Mouse (Mus musculus): ENCODE results near the gene Atp6v0d1.
"Not testable (repeated sequence)": the region's sequence is repeated elsewhere in the genome, so short reads cannot be mapped to it uniquely, and the experiment has no call there.

Atp6v0d1 gene

DNA sequence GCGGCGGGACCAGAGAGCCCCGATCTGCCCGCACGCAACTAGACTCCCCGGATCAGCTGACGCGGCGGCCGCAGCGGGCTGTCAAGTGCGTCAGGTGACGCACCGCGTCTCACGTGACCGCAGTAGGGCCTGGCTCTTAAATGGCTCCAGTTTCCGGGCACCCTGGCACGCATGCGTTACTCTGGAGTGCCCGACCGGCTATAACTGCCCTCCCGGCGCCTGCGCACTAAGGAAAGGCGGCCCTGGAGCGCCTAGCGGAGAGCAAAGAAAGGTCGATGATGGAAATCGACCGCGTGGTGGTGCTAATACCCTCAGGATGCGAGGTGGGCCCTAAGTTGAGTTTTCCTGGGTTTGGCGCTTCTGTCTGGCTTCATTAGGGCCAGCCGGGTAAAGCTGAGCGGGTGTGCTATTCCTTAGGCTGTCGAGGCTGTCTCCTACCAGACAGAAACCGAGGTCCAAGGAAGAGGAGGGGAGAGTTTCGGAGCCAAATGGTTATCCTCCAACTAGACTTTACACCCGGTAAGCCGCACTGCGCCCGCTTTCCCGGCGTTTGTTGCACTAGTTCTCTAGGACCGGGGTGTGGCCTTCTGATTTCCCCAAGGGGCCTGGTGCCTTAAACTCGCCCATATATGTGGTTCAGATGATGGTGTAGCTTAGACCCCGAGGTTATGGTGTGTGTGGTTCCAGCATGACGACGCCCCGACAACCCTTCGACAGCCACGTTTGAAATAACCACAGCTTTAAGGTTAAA is at the start of gene Atp6v0d1:
Gene Atp6v0d1 (minus strand): TSS at position 96 of the 751 bp plus-strand sequence.
- in situ Hi-C loops (cut with MboI), result no loop called here

DNA sequence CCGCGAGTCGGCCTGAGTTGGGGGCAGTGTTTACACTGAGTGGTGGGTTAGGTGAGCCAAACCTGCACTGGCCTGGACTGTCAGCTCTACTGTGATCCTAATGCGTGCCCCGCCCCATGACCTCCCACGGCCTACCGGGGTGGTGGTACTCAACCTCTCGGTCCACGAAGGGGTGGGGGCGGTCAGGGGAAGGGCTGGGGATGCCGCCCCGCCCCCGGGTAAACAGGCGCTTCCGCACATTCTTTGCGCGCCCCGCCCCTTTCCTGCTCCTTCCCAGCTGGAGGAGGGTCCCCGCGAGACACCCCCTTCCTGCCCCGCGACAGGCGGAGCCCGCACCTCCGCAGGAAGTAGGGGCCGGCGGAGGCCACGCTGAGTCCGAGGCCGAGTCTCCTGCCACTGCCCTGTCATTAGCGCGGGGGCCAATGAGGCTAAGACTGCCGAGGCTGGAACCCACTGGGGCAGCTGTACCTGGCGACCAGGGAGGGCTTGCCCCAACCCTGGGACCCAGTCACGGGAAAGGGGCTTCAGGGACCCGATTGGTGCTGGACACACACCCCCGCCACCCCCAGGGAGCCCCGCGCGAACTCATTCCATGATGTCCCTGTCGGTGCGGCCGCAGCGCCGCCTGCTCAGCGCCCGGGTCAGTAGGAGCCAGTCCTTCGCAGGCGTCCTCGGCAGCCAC is 48.1 kb upstream of the Atp6v0d1 start:
- in situ Hi-C loops (cut with MboI), result no loop called here

DNA sequence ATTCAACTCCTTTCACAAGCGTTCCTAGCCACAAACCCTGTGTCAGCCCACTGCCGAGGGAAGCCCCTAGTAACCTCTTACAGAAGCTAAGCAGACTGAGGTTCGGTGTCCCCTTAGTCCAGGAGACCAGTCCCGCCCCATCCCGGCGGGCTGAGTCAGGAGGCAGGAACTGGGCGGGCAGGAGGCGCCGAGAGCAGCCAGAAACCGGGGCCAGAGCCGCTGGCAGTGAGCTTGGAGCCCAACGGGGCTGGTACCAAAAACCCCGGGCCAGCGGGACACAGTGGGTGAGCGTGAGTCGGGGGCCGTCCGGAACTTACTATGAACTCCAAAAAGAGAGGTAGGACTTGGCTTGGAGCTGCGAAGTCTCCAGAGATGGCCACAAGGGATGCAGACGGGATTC is 47.2 kb upstream of the Atp6v0d1 start:
- in situ Hi-C loops (cut with MboI), result no loop called here

DNA sequence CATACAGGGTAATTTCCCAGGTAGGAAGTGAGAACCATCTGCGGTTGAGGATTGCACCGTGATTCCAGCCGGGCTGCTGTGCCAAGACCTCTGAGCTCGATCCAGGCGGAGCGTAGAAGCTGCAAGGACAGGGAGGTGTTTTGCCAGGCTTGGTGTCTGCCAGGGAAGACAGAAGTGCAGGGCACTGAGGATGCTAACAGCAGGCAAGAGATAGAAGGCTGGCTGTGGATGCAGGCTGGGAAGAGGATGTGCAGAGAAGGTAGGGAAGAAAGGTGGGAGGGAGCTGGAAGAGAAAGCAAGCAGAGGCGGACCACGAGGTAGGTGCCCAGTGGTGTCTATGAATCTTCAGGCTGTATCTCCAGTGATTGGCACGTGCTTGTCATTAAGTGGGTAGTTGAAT is 46.0 kb upstream of the Atp6v0d1 start:
- in situ Hi-C loops (cut with MboI), result no loop called here

DNA sequence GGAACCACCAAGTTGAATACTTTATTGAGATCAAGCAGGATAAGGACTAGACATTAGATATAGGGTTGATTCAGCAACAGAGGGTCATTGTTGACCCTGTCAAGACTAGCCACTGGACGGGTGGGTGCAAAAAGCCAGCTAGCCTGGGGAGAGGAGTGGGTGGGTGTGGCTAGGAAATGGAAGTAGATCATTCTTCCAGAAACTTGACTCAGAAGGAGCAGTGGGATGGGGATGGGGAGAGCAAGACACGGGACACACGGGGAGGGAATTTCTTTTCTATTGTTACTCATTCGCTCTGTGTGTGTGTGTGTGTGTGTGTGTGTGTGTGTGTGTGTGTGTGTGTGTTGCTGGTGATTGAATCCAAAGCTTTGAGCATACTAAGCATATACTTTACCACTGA is 43.9 kb upstream of the Atp6v0d1 start:
- in situ Hi-C loops (cut with MboI), result no loop called here

DNA sequence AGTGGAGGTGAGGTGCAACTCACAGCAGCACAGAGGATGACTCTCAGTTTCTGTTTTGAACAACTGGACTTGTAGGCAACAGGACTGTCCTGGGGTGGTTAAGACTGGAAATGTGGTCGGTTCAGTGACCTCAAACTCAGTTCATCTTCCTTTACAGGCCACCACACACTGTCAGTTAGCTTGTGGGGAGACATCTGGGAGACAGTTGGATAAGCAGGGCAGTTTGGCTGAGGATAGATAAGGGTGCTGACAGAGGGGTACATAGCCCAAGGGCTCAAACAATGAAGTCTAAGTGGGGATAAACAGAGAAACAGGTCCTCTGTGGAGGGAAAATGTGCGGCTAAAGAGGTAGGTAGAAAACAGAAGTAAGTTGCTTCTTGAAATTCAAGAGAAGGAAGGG is 43.5 kb upstream of the Atp6v0d1 start:
- in situ Hi-C loops (cut with MboI), result no loop called here

DNA sequence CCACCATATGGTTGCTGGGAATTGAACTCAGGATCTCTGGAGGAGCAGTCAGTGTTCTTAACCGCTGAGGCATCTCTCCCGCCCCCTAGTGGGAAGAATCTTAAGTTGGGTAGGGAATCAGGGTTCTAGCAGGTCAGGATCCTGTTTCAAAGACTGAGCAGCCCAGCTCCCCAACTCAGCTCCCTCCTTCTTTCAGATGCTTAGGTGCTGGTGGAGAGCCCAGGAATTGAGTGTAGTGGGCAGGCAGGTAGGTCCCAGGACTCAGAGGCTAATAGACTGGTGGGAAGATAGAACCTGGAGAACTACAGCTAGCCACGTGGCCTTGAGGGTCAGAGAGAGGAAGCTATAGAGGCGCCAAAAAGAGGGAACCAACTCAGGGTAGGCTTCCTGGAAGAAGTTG is 41.8 kb upstream of the Atp6v0d1 start:
- in situ Hi-C loops (cut with MboI), result no loop called here

DNA sequence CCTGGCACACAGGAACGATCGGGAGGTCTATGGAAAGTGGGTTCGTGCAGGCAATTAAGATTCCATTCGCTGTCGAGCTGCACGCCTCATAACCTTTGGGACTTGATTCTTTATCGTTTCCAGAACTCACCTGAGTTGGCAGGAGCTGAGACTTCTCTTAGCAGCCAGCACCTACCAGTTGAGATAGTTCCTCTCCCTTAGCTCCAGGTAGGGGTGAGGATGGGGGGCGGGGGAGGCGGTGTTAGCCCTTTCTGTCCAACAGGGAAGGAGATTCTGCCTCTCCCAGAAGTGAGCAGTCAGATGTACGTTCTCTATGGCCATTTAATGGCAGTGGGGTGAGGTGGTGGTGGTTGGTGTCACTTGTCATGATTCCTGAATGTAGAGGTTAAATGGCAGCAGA is 41.2 kb upstream of the Atp6v0d1 start:
- in situ Hi-C loops (cut with MboI), result no loop called here

DNA sequence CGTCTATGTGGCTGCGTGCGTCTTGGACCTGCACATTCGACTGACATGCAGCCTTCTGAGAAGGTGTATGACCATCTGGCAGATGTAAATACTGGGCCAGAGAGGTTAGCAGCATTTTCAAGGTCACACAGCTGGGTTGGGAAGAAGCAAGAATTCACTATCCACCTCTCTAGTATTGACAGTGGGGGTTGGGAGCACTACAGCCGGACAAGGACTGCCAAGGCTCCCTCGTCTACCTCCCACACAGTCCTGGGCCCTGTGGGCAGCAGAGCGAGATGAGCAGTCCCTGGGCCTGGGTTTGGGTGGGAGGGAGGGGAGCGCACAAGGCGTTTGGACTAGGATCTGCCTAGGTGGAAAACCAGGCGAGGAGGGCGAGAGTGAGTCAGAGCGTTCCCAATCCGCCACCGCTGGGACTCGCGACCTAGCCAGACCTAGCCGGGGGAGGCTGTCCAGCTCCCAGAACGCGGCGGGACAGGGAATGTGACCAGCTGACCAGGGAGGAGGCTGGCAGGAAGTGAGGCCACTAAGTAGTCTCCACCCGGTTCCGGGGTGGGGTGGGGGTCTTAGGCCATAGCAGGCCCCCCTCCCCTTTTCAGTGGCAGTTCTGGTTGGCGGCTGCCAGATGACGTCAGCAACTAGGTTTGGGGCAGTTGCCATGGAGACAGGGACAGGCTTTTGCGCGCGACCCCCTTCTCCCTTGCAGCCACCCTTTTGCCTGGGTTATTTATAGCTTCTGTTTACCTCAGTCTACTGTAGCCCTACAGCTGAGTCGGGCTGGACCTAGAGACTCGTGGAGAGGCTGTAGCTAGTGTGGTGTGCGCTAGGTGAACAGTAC is 40.6 kb upstream of the Atp6v0d1 start:
- in situ Hi-C loops (cut with MboI), result no loop called here

DNA sequence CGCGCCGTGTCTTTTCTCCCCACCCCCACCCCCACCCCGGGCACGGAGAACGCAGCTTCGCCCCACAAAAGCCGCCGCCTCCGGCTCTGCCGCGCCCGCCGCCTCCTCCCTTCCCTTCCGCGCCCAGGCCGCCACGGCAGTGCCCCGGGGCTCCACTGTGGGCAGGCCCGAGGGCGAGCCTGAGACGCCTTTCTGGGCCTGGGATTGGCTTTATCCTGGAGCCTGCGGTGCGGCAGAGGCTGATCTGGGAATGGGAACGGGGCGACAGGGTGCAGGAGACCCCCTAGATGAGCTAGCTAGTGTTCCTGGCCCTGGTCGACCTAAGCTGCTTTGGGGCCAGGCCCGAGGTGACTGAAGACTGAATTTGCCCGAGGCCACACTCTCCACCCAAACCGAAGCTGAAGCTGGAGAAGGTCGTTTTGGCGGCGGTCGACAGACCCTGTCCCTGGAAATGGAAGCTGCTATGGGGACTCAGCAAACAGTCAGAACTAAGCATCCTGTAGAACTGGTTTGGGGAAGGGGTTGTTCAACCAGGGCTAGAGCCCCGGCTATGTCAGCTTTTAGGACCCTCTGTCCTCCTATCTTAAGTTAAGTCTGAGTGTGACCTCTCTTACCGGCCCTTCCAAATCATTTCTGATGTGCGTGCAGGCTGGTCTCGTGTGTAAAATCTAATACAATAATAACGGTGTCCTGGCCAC is 39.8 kb upstream of the Atp6v0d1 start:
- in situ Hi-C loops (cut with MboI), result no loop called here

DNA sequence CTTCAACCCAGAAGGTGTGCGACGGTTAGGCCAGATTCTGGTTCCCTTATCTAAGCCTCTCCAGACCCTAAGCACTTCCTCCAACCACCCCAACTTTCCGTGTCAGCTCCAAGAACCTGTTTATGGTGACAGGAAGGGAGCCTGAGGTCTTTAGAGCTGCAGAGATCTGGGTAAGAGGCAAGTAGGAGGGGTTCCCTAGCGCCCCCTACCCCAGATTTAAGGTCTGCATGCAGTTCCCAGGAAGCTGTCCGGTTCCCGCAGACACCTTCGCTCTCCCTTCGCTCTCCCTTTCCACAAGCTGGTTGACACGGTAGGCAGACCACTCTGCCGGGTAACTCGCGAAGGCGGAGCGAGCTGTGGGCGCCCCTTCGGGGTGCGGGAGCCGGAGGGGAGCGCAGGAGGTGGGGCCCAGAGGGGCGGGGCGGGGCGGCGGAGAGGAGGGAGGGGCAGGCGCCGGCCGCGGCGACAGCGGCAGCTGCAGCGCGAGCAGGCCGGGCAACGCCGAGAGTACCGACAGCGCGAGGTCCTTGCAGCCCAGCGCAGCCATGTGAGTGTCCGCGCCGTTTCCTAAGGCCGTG is 39.0 kb upstream of the Atp6v0d1 start, which contains the start of gene Ripor1:
Gene Ripor1 (plus strand): TSS at position 452 of the 578 bp plus-strand sequence.
- in situ Hi-C loops (cut with MboI), result no loop called here

DNA sequence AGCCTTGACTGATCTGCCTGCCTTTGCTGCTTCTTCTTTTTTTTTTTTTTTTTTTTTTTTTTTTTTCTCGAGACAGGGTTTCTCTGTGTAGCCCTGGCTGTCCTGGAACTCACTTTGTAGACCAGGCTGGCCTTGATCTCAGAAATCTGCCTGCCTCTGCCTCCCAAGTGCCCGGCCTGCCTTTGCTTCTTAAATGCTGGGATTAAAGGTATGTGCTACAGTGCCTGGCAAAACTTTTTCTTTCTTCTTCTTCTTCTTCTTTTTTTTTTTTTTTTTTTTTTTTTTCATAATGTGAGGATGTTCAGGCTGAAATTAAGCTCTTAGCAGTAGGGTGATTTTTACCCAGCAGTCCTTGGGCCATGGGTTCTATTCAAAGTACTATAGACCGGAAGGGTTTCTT is 36.7 kb upstream of the Atp6v0d1 start:
- in situ Hi-C loops (cut with MboI), result not testable (repeated sequence)

DNA sequence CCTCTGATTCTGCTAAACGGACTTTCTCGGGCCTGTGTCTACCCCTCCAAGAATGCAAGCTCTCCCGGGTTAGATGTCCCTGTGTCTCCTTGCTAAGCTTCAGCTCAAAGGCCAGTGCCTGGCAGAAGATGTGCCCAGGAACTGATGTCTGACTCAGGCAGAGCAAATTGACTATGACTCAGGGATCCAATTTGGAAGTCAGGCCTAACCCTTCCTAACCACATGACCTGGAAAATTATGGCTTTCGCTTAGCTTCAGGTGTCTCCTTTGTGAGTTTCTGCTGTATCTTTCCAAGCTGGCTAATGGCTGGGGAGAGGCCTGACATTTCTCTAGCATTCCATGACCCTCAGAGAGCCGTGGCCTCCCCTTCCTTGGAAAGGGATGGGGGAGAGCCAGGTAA is 35.5 kb upstream of the Atp6v0d1 start:
- in situ Hi-C loops (cut with MboI), result no loop called here

DNA sequence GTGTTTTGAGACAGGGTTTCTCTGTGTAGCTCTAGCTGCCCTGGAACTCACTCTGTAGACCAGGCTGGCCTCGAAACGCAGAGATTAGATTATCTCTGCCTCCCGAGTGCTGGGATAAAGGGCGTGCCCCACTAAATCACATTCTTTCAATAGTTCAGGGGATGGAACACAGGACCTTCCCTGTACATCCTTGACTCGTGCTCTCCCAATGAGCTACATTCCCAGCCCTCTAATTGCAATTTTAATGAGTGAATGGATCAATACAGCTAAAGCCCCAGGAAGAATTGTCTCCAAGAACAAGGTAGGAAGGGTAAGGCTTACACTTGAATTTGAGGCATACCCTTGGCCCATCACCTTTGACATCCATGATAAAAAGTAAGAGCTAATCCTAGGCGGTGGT is 32.9 kb upstream of the Atp6v0d1 start:
- in situ Hi-C loops (cut with MboI), result no loop called here

DNA sequence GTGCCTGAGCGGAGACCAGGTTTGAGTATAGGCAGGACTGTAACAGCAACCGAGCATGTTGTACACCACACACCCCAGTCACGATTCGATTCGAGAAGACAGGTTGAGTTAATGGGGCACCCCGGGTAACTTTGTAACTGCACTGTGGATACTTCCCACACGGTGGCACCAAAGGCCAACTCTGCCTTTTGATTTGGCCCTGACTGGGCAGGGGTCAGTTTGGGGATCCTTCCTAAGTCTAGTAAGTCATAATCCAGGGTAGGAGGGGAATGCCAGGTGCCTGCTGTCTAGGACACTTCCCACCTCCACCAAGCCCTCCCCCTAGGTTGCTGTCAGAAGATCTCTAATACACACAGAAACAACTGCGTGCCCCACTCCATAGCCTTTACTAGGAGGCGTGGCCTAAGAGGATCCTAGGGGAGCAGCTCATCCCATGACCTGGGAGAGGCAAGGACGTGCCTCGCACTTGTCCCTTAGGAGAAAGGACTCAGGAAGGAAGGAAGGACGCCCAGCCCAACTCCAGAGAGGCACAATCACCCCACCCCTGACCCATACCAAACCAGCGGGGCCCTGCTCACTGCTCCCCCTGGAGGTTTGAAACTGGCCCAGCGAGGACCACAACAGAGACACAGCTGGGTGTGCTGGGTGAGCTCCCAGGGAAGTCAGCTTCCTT is 30.7 kb upstream of the Atp6v0d1 start:
- in situ Hi-C loops (cut with MboI), result no loop called here

DNA sequence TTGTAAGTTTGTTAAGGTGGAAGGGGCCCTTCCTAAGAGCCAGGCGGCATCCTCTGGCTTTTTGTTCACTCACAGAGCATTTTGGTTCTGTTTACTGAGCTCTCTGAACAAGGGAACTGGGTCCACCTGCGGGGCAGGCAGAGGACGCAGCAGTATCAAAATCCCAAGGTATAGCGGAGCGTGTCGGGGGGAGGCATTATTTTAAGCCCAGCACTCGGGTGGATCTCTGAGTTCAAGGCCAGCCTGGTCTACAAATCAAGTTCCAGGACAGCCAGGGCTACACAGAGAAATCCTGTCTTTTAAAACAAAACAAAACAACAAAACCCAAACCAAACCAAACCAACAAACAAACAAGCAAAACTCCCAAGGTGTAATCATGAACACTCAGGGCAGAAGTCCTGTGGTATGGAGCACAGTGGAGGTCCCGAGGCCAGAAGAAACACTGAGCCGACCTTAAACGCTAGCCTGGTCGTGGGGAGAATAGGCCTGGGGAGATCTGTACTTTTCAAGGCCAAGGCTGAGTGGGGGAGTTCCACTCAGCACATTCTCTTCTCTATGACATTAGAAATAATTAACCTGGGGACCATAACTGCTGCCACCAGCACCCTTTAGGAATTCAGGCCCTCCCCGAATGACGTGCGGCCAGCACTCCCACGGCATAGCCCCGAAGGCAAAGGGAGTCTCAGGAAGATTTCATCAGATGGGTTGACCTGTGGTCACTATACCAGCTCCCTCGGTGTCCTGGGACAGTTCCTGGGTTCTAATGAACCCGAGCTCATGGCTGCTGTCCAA is 28.8 kb upstream of the Atp6v0d1 start:
- in situ Hi-C loops (cut with MboI), result no loop called here

DNA sequence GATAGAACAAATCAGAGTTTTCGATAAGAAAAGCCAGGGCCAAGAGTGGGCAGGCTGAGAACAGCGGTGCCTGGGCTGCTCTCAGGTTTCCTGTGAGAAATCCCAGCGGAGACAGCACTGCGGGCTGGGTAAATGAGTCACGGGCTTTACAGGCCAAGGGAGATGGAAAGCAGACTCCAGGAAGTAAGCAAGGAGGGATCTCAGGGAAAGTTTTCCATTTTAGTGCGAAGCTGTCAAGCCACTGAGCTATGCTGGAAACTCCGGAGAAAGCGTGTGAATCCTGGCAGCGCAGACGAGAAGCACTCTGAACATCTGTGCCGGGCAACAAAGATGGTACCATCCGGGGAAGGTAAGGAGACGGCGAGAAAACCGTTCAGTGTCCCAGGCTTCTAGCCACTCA is 28.0 kb upstream of the Atp6v0d1 start:
- in situ Hi-C loops (cut with MboI), result no loop called here

DNA sequence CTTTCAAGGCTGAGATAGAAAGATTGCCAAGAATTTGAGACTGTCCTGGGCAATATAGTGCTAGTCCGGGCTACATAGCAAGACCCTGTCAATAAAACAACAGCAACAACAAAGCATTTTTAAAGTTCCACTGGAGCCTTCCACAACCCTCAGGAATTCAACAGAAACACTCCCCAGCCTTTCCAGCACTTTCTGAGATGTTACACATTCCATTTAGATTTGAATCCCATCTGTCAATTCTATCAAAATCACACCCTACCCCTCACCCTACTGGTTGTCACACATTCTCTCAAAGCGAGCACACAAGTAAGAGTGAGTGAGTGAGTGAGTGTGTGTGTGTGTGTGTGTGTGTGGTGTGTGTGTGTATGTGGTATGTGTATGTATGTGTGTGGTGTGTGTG is 26.6 kb upstream of the Atp6v0d1 start:
- in situ Hi-C loops (cut with MboI), result no loop called here

DNA sequence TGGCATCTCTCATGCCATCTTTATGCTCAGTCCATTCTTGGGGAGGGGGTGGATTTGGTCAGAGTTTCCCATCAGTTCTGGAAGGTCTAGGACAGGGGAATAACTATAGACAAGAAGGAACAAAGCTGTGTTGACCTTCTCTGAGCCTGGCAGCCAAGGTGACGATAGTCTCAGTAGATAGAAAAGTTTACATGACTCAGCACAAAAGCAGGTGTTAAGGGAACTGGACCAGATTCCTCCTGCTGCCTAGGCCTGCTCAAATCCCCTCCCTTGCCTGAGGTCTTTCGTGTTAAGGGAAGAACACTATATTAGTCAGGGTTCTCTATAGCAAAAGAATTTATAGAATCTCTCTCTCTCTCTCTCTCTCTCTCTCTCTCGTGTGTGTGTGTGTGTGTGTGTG is 13.9 kb upstream of the Atp6v0d1 start:
- in situ Hi-C loops (cut with MboI), result no loop called here

DNA sequence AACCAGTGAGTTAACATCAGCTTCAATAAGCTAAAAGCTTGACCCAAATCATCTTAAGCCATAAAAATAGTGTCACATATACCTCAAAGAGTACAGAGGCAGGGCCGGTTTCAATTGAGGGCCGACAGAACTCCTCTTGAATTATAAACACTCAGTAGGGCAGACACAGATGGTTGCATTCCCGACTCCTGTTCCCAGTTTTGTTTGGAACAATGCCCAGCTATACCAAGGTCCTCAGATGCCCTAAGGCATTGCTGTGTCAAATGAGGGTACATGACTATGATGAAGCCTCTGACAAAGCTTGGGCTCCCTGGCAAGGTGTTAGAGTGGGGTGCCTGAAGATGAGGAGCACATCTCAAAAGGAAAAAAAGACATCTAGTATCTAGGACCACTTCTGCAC is 9.7 kb upstream of the Atp6v0d1 start:
- in situ Hi-C loops (cut with MboI), result no loop called here

All from mature B cell (primary cell).